Mouse (Mus musculus): ENCODE measurements around the gene Ripply3. TPM values are rescaled to one million over a fixed set of nuclear protein-coding genes. Genes with fewer than 3 reads are reported as not detected.

Ripply3 gene
- total and polyA plus RNA-seq, 3 experiments: 0.28 to 6.1 (median 1.3) TPM

DNA sequence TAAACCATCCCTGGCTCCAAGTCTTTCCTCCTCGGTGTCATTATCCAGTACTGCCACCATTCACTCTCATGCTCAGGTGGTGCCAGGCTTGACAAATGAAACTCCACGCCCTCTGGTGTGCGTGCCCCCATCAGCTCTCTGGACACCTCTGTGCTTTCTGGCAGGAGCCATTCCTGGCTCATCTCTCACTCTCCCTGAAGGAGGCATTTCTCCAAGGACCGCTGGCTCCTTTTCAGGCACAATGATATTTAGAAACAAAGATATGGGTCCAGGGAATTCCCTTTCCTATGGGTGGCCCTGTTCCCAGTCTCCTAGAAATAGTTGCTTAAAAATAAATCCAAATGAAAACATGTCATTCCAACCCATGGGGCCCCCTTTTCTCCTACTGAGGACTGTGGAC, 19.2 kb upstream of the Ripply3 start:
- no peaks in the 10 kb centered on the region for H3K79me2 ChIP-seq (replicated peaks; ENCODE audit: control insufficient read depth, extremely low read depth, insufficient read depth, poor library complexity, severe bottlenecking)

DNA sequence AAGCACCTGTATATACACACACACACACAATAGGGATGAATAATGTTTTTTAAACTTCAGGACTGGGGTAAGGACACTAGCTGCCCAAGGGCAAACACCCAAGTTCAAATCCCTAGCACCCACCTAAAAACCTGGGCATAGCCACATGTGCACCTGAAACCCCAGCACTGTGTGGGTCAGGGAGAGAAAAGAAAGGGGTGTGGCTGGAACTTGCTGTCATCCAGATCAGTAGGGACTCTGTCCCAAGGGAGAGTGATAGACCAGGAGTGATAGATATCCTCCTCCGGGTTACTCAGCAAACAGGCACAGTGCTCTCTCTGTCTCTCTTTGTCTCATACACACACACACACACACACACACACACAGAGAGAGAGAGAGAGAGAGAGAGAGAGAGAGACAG, 16.8 kb upstream of the Ripply3 start:
- H3K4me3 ChIP-seq (replicated peaks in 1 of 3; ENCODE audit: low read depth in 2 of 3, low read length in 2 of 3, poor library complexity in 1 of 3): no peak overlapping the region
- dilution Hi-C loops (cut with MboI; ENCODE audit: extremely low pct_ligation_motif_present, extremely low pct_unique_long_range_greater_than_20kb, low sequenced_read_pairs): no loop called here
- peaks cover 2 to 25% of the 10 kb centered on the region in 2 experiments; a peak in 3 of 4 replicates for H3K4me1 ChIP-seq (ENCODE audit: control insufficient read depth in 1 of 2, insufficient read depth in 2 of 2)
- H3K27me3 ChIP-seq (replicated peaks): peaks cover 1% of the 10 kb centered on the region
- peak overlapping the region; percentile 74 for H3K9ac ChIP-seq (ENCODE audit: insufficient read depth, low read depth)
- TF ChIP-seq BHLHE40 (IDR thresholded peaks at IDR 0.05; ENCODE audit: low read depth, low read length) (no peak), JUN (IDR thresholded peaks at IDR 0.05; ENCODE audit: insufficient read depth, low read depth, low read length) (no peak), NRF1 (IDR thresholded peaks at IDR 0.05; ENCODE audit: low read depth, low read length) (no peak)
- no peak for DNase-seq (ENCODE audit: extremely low read depth)
- H3K79me2 ChIP-seq (replicated peaks; ENCODE audit: control insufficient read depth, extremely low read depth, insufficient read depth, poor library complexity, severe bottlenecking): no peaks in the 10 kb centered on the region
- H3K4me2 ChIP-seq (ENCODE audit: insufficient read depth, low read depth, poor library complexity, severe bottlenecking): peak overlapping the region; percentile 76; the same call in 1 of the 2 replicates
- no peaks in the 10 kb centered on the region for H3K9me3 ChIP-seq (replicated peaks; ENCODE audit: low read length)
- H3K36me3 ChIP-seq (replicated peaks in 1 of 2; ENCODE audit: control insufficient read depth in 1 of 2, insufficient read depth in 1 of 2, low read length in 1 of 2): peaks cover 0 to 18% of the 10 kb centered on the region in 2 experiments
- H3K27ac ChIP-seq (ENCODE audit: insufficient read depth, low read depth): no peak overlapping the region
- in situ Hi-C loops (cut with MboI; ENCODE audit: low pct_ligation_motif_present, low pct_unique_long_range_greater_than_20kb, low sequenced_read_pairs): no loop called here

More for the DNA sequence above, 19.2 kb upstream of the Ripply3 start:
- no peak overlapping the region for H3K9ac ChIP-seq (ENCODE audit: insufficient read depth, low read depth)
- no peak for TF ChIP-seq ZMIZ1 (IDR thresholded peaks at IDR 0.05; ENCODE audit: low read depth, low read length)
- TF ChIP-seq MAFK (IDR thresholded peaks at IDR 0.05; ENCODE audit: insufficient replicate concordance, low read length): no peak
- no peak for TF ChIP-seq SMC3 (IDR thresholded peaks at IDR 0.05; ENCODE audit: low read depth, low read length)
- TF ChIP-seq MXI1 (IDR thresholded peaks at IDR 0.05; ENCODE audit: low read depth, low read length): no peak
- no peak for TF ChIP-seq ELF1 (IDR thresholded peaks at IDR 0.05; ENCODE audit: low read depth, low read length)
- no peak for TF ChIP-seq MYC (IDR thresholded peaks at IDR 0.05; ENCODE audit: low read depth, low read length)
- no peak for TF ChIP-seq USF2 (conservative IDR thresholded peaks at IDR 0.05; ENCODE audit: low read depth, low read length)
- TF ChIP-seq ZKSCAN1 (IDR thresholded peaks at IDR 0.05; ENCODE audit: borderline replicate concordance, low read depth, low read length): no peak
- TF ChIP-seq ETS1 (conservative IDR thresholded peaks at IDR 0.05; ENCODE audit: low read depth, low read length): no peak
- no peak for TF ChIP-seq ZC3H11A (IDR thresholded peaks at IDR 0.05; ENCODE audit: low read depth, low read length)
- peaks cover 2 to 22% of the 10 kb centered on the region in 2 experiments; a peak in 3 of 4 replicates for H3K4me1 ChIP-seq (ENCODE audit: control insufficient read depth in 1 of 2, insufficient read depth in 2 of 2)
- H3K27ac ChIP-seq (ENCODE audit: insufficient read depth, low read depth): no peak overlapping the region
- H3K9me3 ChIP-seq (replicated peaks; ENCODE audit: low read length): peaks cover 5% of the 10 kb centered on the region
- no peaks in the 10 kb centered on the region for H3K27me3 ChIP-seq (replicated peaks)
- no peak for DNase-seq (ENCODE audit: extremely low read depth)
- in situ Hi-C loops (cut with MboI; ENCODE audit: low pct_ligation_motif_present, low pct_unique_long_range_greater_than_20kb, low sequenced_read_pairs): no loop called here
- H3K36me3 ChIP-seq (replicated peaks in 1 of 2; ENCODE audit: control insufficient read depth in 1 of 2, insufficient read depth in 1 of 2, low read length in 1 of 2): peaks cover 0 to 29% of the 10 kb centered on the region in 2 experiments
- dilution Hi-C loops (cut with MboI; ENCODE audit: extremely low pct_ligation_motif_present, extremely low pct_unique_long_range_greater_than_20kb, low sequenced_read_pairs): no loop called here
- no peak overlapping the region for H3K4me3 ChIP-seq (replicated peaks in 1 of 3; ENCODE audit: low read depth in 2 of 3, low read length in 2 of 3, poor library complexity in 1 of 3)
- H3K4me2 ChIP-seq (ENCODE audit: insufficient read depth, low read depth, poor library complexity, severe bottlenecking): no peak overlapping the region

DNA sequence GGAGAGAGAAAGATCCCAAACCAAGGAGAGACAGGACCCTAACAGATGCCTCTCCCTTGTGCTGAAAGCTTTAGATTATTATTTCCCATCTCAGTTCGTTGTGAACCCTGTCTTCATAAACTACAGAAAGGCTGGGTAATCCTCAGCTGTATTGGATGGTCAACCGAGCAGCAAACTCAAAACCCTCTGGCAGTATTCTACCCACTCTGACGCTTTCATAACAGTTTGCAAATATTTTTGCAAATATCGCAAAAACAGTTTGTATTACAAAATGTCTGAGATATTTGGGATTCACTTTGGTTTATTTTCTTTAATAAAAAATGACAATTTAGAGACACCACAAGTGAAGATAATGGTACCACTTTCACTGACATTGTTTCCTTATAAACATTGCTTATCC, 16.3 kb upstream of the Ripply3 start:
- H3K9me3 ChIP-seq (replicated peaks; ENCODE audit: low read length): no peaks in the 10 kb centered on the region
- H3K4me1 ChIP-seq (ENCODE audit: control insufficient read depth in 1 of 2, insufficient read depth in 2 of 2): peaks cover 2 to 25% of the 10 kb centered on the region in 2 experiments; a peak in 3 of 4 replicates
- peak overlapping the region; percentile 76 for H3K4me2 ChIP-seq (ENCODE audit: insufficient read depth, low read depth, poor library complexity, severe bottlenecking)
- peak overlapping the region in 2 of 3 experiments; percentile 72 to 76 for H3K4me3 ChIP-seq (replicated peaks in 1 of 3; ENCODE audit: low read depth in 2 of 3, low read length in 2 of 3, poor library complexity in 1 of 3)
- dilution Hi-C loops (cut with MboI; ENCODE audit: extremely low pct_ligation_motif_present, extremely low pct_unique_long_range_greater_than_20kb, low sequenced_read_pairs): no loop called here
- peaks cover 0 to 14% of the 10 kb centered on the region in 2 experiments for H3K36me3 ChIP-seq (replicated peaks in 1 of 2; ENCODE audit: control insufficient read depth in 1 of 2, insufficient read depth in 1 of 2, low read length in 1 of 2)
- no peaks in the 10 kb centered on the region for H3K79me2 ChIP-seq (replicated peaks; ENCODE audit: control insufficient read depth, extremely low read depth, insufficient read depth, poor library complexity, severe bottlenecking)
- H3K27me3 ChIP-seq (replicated peaks): peaks cover 1% of the 10 kb centered on the region
- DNase-seq (ENCODE audit: extremely low read depth): no peak
- H3K27ac ChIP-seq (ENCODE audit: insufficient read depth, low read depth): no peak overlapping the region
- H3K9ac ChIP-seq (ENCODE audit: insufficient read depth, low read depth): peak overlapping the region; percentile 74
- in situ Hi-C loops (cut with MboI; ENCODE audit: low pct_ligation_motif_present, low pct_unique_long_range_greater_than_20kb, low sequenced_read_pairs): no loop called here
- no peak for TF ChIP-seq TBP (conservative IDR thresholded peaks at IDR 0.05; ENCODE audit: low read depth, low read length)
- no peak for TF ChIP-seq UBTF (IDR thresholded peaks at IDR 0.05; ENCODE audit: low read depth, low read length)
- no peak for TF ChIP-seq NRF1 (IDR thresholded peaks at IDR 0.05; ENCODE audit: low read depth, low read length)
- no peak for TF ChIP-seq RAD21 (IDR thresholded peaks at IDR 0.05; ENCODE audit: low read depth, low read length)
- TF ChIP-seq ZKSCAN1 (IDR thresholded peaks at IDR 0.05; ENCODE audit: borderline replicate concordance, low read depth, low read length): no peak
- no peak for TF ChIP-seq E2F4 (IDR thresholded peaks at IDR 0.05; ENCODE audit: insufficient replicate concordance, low read depth, low read length)
- TF ChIP-seq IRF4 (IDR thresholded peaks at IDR 0.05; ENCODE audit: low read depth, low read length): no peak
- TF ChIP-seq ZNF384 (IDR thresholded peaks at IDR 0.05; ENCODE audit: low read depth, low read length): no peak
- TF ChIP-seq ETS1 (conservative IDR thresholded peaks at IDR 0.05; ENCODE audit: low read depth, low read length): no peak
- no peak for TF ChIP-seq GABPA (IDR thresholded peaks at IDR 0.05; ENCODE audit: insufficient replicate concordance, low read depth, low read length)
- TF ChIP-seq MAZ (IDR thresholded peaks at IDR 0.05; ENCODE audit: low read depth, low read length): no peak
- TF ChIP-seq ZMIZ1 (IDR thresholded peaks at IDR 0.05; ENCODE audit: low read depth, low read length): no peak
- TF ChIP-seq SMC3 (IDR thresholded peaks at IDR 0.05; ENCODE audit: low read depth, low read length): no peak
- no peak for TF ChIP-seq MAX (IDR thresholded peaks at IDR 0.05; ENCODE audit: low read length)
- TF ChIP-seq KAT2A (IDR thresholded peaks at IDR 0.05; ENCODE audit: insufficient replicate concordance, low read length): no peak
- no peak for TF ChIP-seq POLR2AphosphoS2 (IDR thresholded peaks at IDR 0.05; ENCODE audit: low read depth, low read length)
- no peak for TF ChIP-seq NELFE (IDR thresholded peaks at IDR 0.05; ENCODE audit: low read depth, low read length)

All from CH12.LX (cell line).